Mouse (Mus musculus): ENCODE measurements around the gene Calcoco1. TPM values are rescaled to one million over a fixed set of nuclear protein-coding genes. Genes with fewer than 3 reads are reported as not detected.
"Not testable (repeated sequence)": the region's sequence is repeated elsewhere in the genome, so short reads cannot be mapped to it uniquely, and the experiment has no call there.

Calcoco1 gene
- polyA plus RNA-seq, 1 experiment: 28.0 TPM

DNA sequence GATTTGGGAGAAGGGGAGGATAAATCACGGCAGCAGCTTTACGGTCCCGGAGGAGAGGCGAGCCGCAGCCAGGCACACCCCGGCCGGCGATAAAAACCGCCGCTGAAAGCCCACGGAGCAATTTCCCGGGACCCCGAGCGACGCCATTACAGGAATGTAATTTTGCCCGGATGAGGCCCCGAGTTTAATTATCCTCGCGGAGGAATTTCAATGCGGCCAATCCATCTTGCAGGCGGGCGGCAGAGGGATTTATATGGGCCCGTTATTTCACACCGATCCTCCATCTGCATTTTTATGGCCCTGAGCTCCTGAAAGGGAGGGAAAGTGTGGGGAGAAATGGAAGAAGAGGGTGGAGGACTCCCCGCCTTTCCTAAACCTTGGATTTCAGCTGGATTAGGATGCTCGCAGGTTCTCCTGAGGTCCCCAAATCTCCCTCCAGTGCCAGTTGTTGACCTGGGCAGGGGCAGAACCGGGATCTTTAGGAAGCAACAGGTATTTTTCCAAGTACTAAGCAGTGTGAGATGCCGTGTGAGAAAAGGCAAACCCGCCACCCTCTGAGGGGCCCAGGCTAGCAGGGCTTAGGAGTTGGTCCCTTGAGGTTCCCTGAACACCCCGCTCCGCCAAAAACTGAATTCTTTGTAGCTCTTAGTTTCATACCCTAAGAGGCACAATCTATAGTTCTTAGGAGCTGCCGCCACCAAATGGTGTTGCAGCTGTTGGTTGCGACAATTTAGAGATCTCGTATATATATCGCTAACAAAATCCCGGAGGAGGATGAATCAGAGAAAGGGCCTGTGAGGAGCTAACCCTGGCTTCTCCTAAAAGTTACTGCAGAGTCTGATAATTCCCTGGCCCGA, 49.5 kb downstream of the Calcoco1 start, which contains the start of gene Atp5g2:
TSS of gene Atp5g2 (minus strand) at position 138 of the 857 bp plus-strand sequence.
- Histone ChIP-seq H3K27ac (ENCODE audit: control insufficient read depth, insufficient read depth, low read depth, low read length, poor library complexity) (peak within 1 kb of the TSS; percentile 33; the same call in 1 of the 2 replicates), H3K4me1 (ENCODE audit: control insufficient read depth, insufficient read depth, low read length) (peaks cover 2% of the 10 kb centered on the region; the same call in 1 of the 2 replicates), H3K4me3 (replicated peaks; ENCODE audit: control insufficient read depth, low read depth, low read length) (peak within 1 kb of the TSS; percentile 26)
- TF ChIP-seq POLR2A (IDR thresholded peaks at IDR 0.05; ENCODE audit: borderline replicate concordance, control insufficient read depth, low read depth, low read length): no peak
- no peak for TF ChIP-seq CTCF (IDR thresholded peaks at IDR 0.05; ENCODE audit: control insufficient read depth, insufficient read depth, low read length)
- 16% methylated on average over 37 of the region's 37 CpGs for WGBS

DNA sequence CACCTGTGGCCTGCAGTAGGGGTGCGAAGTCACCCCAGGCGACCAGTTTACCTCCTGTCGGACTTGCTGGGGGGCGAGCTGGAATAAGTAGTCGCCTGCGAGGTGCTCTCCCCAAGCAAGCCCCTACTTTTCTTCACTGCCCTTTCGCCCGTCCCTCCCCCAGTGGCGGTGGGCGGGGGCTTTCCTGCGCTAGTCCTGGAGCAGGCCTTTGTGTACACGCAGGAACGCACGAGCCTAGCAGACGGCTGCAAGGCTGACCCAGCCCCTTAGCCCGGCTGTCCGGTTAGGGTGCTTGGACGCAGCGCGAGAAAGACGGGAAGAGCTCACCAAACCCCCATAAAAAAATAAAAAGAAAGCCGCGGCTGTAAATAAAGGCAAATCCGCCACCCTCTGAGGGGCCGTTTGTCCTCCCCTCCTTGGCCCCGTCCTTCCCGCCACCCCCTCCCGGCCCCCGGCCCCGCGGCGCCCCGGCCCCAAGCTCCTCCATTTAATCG, 50.2 kb downstream of the Calcoco1 start:
- Histone ChIP-seq H3K27ac (ENCODE audit: control insufficient read depth, insufficient read depth, low read depth, low read length, poor library complexity) (peak overlapping the region; percentile 33; the same call in 1 of the 2 replicates), H3K4me3 (replicated peaks; ENCODE audit: control insufficient read depth, low read depth, low read length) (peak overlapping the region; percentile 26), H3K4me1 (ENCODE audit: control insufficient read depth, insufficient read depth, low read length) (peaks cover 2% of the 10 kb centered on the region; the same call in 1 of the 2 replicates)
- 4% methylated on average over 34 of the region's 34 CpGs for WGBS
- peak; percentile 38; the same call in 1 of the 2 replicates for TF ChIP-seq POLR2A (IDR thresholded peaks at IDR 0.05; ENCODE audit: borderline replicate concordance, control insufficient read depth, low read depth, low read length)
- TF ChIP-seq CTCF (IDR thresholded peaks at IDR 0.05; ENCODE audit: control insufficient read depth, insufficient read depth, low read length): no peak

DNA sequence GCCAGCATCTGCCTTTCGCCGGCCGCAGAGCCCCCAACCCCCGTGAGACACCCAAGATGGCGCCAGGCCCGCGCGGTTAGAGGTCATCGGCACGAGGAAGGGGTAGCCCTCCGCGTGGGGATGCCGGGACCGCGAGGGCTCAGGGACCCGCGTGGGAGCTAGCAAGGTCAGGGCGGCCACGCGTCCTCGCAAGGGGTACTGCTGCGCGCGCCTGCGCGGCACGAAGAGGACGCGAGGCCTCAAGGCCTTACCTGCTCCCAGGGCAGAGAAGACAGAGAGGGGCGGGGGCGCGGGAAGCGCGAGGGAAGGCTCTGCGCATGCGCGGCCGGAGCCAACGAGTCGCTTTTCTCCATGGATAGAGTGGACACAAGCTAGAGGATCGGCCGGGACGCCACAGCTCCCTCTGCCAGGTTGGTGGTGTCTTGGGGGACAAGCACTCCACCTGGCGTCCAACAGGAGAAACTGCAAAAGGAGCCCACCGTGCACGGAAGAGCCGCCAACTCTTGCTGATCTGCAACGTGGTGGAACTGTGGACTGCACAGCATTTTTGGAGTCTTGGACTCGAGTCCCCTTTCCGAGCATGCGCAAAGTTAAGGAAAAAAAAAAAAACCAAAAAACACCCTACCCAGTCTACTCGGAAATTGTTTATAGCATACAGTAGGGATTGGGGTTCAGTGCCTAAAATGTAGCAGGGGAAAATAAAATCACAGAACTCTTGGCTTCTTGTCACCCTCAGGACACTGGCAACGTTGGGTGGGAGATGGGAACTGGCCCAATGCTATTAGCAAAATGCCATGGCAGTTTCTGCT, 51.0 kb downstream of the Calcoco1 start:
- peak; percentile 99 for TF ChIP-seq CTCF (IDR thresholded peaks at IDR 0.05; ENCODE audit: control insufficient read depth, insufficient read depth, low read length)
- TF ChIP-seq POLR2A (IDR thresholded peaks at IDR 0.05; ENCODE audit: borderline replicate concordance, control insufficient read depth, low read depth, low read length): peak; percentile 74; the same call in 1 of the 2 replicates
- H3K4me1 ChIP-seq (ENCODE audit: control insufficient read depth, insufficient read depth, low read length): peaks cover 2% of the 10 kb centered on the region; the same call in 1 of the 2 replicates
- H3K4me3 ChIP-seq (replicated peaks; ENCODE audit: control insufficient read depth, low read depth, low read length): peak overlapping the region; percentile 94
- H3K27ac ChIP-seq (ENCODE audit: control insufficient read depth, insufficient read depth, low read depth, low read length, poor library complexity): peak overlapping the region; percentile 81
- WGBS: under 1% methylated on average over 53 of the region's 53 CpGs

DNA sequence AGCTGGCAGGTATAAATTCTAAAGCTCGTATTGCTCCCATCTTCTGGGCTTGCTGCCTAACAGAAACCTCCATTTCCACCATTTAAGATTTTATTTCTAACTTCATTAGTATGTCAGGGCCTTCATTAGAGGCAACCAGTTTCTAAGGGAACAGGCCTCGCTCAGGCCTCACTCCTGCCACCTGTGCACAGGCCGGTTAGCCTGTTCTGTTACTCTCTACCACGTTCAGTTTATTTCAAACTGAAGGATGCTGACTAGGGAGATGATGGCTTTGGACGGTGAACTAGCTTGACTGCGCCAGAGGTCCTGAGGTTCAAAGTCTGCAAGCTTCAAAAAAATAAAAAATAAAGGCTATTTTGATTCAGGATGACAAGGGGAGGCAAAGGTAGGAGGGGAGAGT, 51.7 kb downstream of the Calcoco1 start:
- Histone ChIP-seq H3K4me3 (replicated peaks; ENCODE audit: control insufficient read depth, low read depth, low read length) (peak overlapping the region; percentile 94), H3K4me1 (ENCODE audit: control insufficient read depth, insufficient read depth, low read length) (peaks cover 2% of the 10 kb centered on the region; the same call in 1 of the 2 replicates), H3K27ac (ENCODE audit: control insufficient read depth, insufficient read depth, low read depth, low read length, poor library complexity) (peak overlapping the region; percentile 81; the same call in 1 of the 2 replicates)
- 2% methylated on average over 6 of the region's 6 CpGs for WGBS
- TF ChIP-seq POLR2A (IDR thresholded peaks at IDR 0.05; ENCODE audit: borderline replicate concordance, control insufficient read depth, low read depth, low read length): no peak
- no peak for TF ChIP-seq CTCF (IDR thresholded peaks at IDR 0.05; ENCODE audit: control insufficient read depth, insufficient read depth, low read length)

DNA sequence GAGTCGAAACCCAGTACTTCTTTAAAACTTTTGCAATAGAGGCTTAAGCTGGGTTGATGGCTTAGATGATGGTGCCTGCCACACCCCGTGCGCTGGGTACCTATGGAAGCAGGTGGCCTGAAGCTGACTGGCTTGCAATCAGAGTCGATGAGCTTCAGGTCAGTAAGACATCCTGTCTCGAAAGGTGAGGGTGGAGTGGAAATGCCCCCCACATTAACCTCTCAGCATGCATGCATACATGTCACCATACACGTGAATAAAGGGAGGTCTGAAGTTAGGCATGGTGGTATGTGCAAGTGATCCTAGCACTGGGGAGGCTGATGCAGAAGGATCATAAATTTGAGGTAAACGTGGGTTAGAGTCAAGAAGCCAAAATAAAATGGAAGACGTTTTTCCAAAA, 52.4 kb downstream of the Calcoco1 start:
- no peak for TF ChIP-seq CTCF (IDR thresholded peaks at IDR 0.05; ENCODE audit: control insufficient read depth, insufficient read depth, low read length)
- TF ChIP-seq POLR2A (IDR thresholded peaks at IDR 0.05; ENCODE audit: borderline replicate concordance, control insufficient read depth, low read depth, low read length): no peak
- Histone ChIP-seq H3K4me3 (replicated peaks; ENCODE audit: control insufficient read depth, low read depth, low read length) (no peak overlapping the region), H3K27ac (ENCODE audit: control insufficient read depth, insufficient read depth, low read depth, low read length, poor library complexity) (no peak overlapping the region), H3K4me1 (ENCODE audit: control insufficient read depth, insufficient read depth, low read length) (peaks cover 2% of the 10 kb centered on the region; the same call in 1 of the 2 replicates)
- WGBS: 77% methylated on average over 8 of the region's 8 CpGs

DNA sequence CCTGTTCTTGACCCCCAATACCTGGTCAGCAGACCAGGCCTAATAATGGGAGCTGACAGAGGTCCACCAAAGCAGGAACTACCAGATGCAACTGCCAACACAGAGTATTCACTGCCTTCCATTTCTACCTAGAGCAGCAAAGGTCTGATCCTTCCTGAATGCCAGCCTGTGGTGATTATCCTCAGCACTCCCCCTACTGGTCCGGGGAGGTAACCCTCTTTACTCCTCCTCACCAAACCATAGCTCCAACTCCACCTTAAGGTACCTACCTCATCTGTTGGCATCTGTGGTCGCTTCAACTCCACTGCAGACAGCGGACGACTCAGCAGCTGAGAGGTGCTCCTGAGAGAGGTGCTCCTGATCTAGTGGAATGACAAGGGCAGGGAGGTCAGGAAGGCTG, 56.5 kb downstream of the Calcoco1 start:
- H3K27ac ChIP-seq (ENCODE audit: control insufficient read depth, insufficient read depth, low read depth, low read length, poor library complexity): no peak overlapping the region
- no peak overlapping the region for H3K4me3 ChIP-seq (replicated peaks; ENCODE audit: control insufficient read depth, low read depth, low read length)

GRCm38 (mm10) chr15:102663825-102664224, 58.2 kb downstream of the Calcoco1 start:
- Histone ChIP-seq H3K4me3 (replicated peaks; ENCODE audit: control insufficient read depth, low read depth, low read length) (no peak overlapping the region), H3K4me1 (ENCODE audit: control insufficient read depth, insufficient read depth, low read length) (no peaks in the 10 kb centered on the region), H3K27ac (ENCODE audit: control insufficient read depth, insufficient read depth, low read depth, low read length, poor library complexity) (no peak overlapping the region)
- TF ChIP-seq CTCF (IDR thresholded peaks at IDR 0.05; ENCODE audit: control insufficient read depth, insufficient read depth, low read length) (no peak), POLR2A (IDR thresholded peaks at IDR 0.05; ENCODE audit: borderline replicate concordance, control insufficient read depth, low read depth, low read length) (no peak)
- WGBS: 86% methylated on average over 8 of the region's 8 CpGs

More for the DNA sequence above, 56.5 kb downstream of the Calcoco1 start:
- peaks cover 2% of the 10 kb centered on the region; the same call in 1 of the 2 replicates for H3K4me1 ChIP-seq (ENCODE audit: control insufficient read depth, insufficient read depth, low read length)
- peak; percentile 75 for TF ChIP-seq CTCF (IDR thresholded peaks at IDR 0.05; ENCODE audit: control insufficient read depth, insufficient read depth, low read length)
- TF ChIP-seq POLR2A (IDR thresholded peaks at IDR 0.05; ENCODE audit: borderline replicate concordance, control insufficient read depth, low read depth, low read length): no peak
- WGBS: 22% methylated on average over 4 of the region's 4 CpGs

- WGBS: 58% methylated on average over 2 of the region's 2 CpGs
- not testable (repeated sequence) for H3K27ac ChIP-seq (ENCODE audit: control insufficient read depth, insufficient read depth, low read depth, low read length, poor library complexity); H3K4me3 ChIP-seq (replicated peaks; ENCODE audit: control insufficient read depth, low read depth, low read length); H3K4me1 ChIP-seq (ENCODE audit: control insufficient read depth, insufficient read depth, low read length)
These were observed 59.4 kb downstream of the Calcoco1 start for GRCm38 (mm10) chr15:102662601-102663000.

Measured in bone marrow, adult 2 months (tissue).